Mouse (Mus musculus): ENCODE data around the gene Dgcr6. TPM values are rescaled to one million over a fixed set of nuclear protein-coding genes. Genes with fewer than 3 reads are reported as not detected.
"Not testable (repeated sequence)": the region's sequence is repeated elsewhere in the genome, so short reads cannot be mapped to it uniquely, and the experiment has no call there.

The Dgcr6 gene
- 23.0 and 36.6 TPM in 2 replicates for total RNA-seq (2014; rRNA removed; ENCODE audit: low replicate concordance)
- 83.5 and 94.3 TPM in 2 replicates for polyA plus RNA-seq (2015; fragmentation: Nextera tagmentation; extraction: Ambion mirVana)

- WGBS: 14% methylated on average over 11 of the region's 11 CpGs
- peak; percentile 78; the same call in 1 of the 2 replicates for ATAC-seq (ENCODE audit: insufficient read depth, low read depth)
- peak; percentile 85 for DNase-seq (ENCODE audit: low spot score)
- H3K9ac ChIP-seq (replicated peaks; ENCODE audit: low read depth, low read length): no peak within 1 kb of the TSS
- no peaks in the 10 kb centered on the region for H3K9me3 ChIP-seq (replicated peaks; ENCODE audit: control insufficient read depth, low read length)
- H3K4me1 ChIP-seq (ENCODE audit: control insufficient read depth, insufficient read depth): no peaks in the 10 kb centered on the region
- no peaks in the 10 kb centered on the region for H3K36me3 ChIP-seq (replicated peaks; ENCODE audit: control insufficient read depth, insufficient read depth, low read length)
- H3K4me2 ChIP-seq (ENCODE audit: low read depth, low read length): no peak within 1 kb of the TSS
- no peak within 1 kb of the TSS for H3K4me3 ChIP-seq (ENCODE audit: low read depth, low read length)
- H3K27me3 ChIP-seq (ENCODE audit: control insufficient read depth, insufficient read depth, low read length): no peaks in the 10 kb centered on the region
- no peak within 1 kb of the TSS for H3K27ac ChIP-seq (ENCODE audit: low read depth)
- TF ChIP-seq EP300 (IDR thresholded peaks at IDR 0.05; ENCODE audit: low read depth) (no peak), CTCF (IDR thresholded peaks at IDR 0.05; ENCODE audit: low read depth) (peak; percentile 80)
Measured at GRCm38 (mm10) chr16:18052731-18053202, at the start of gene Dgcr6. Dgcr6 (plus strand) TSS chr16:18052860.

GRCm38 (mm10) chr16:18004589-18004988, 48.1 kb upstream of the Dgcr6 start:
- H3K36me3 ChIP-seq (replicated peaks; ENCODE audit: control insufficient read depth, insufficient read depth, low read length): no peaks in the 10 kb centered on the region
- WGBS: 74% methylated on average over 5 of the region's 5 CpGs
- no peak overlapping the region for H3K9ac ChIP-seq (replicated peaks; ENCODE audit: low read depth, low read length)
- H3K27me3 ChIP-seq (ENCODE audit: control insufficient read depth, insufficient read depth, low read length): no peaks in the 10 kb centered on the region
- DNase-seq (ENCODE audit: low spot score) (no peak), ATAC-seq (ENCODE audit: insufficient read depth, low read depth) (no peak)
- no peak overlapping the region for H3K27ac ChIP-seq (ENCODE audit: low read depth)
- H3K4me1 ChIP-seq (ENCODE audit: control insufficient read depth, insufficient read depth): no peaks in the 10 kb centered on the region
- no peak overlapping the region for H3K4me3 ChIP-seq (ENCODE audit: low read depth, low read length)
- TF ChIP-seq CTCF (IDR thresholded peaks at IDR 0.05; ENCODE audit: low read depth): no peak
- no peak for TF ChIP-seq EP300 (IDR thresholded peaks at IDR 0.05; ENCODE audit: low read depth)
- no peaks in the 10 kb centered on the region for H3K9me3 ChIP-seq (replicated peaks; ENCODE audit: control insufficient read depth, low read length)
- no peak overlapping the region for H3K4me2 ChIP-seq (ENCODE audit: low read depth, low read length)

GRCm38 (mm10) chr16:18007083-18007482, 45.6 kb upstream of the Dgcr6 start:
- Histone ChIP-seq H3K27me3 (ENCODE audit: control insufficient read depth, insufficient read depth, low read length) (no peaks in the 10 kb centered on the region), H3K9ac (replicated peaks; ENCODE audit: low read depth, low read length) (no peak overlapping the region), H3K4me2 (ENCODE audit: low read depth, low read length) (no peak overlapping the region), H3K4me3 (ENCODE audit: low read depth, low read length) (no peak overlapping the region), H3K9me3 (replicated peaks; ENCODE audit: control insufficient read depth, low read length) (no peaks in the 10 kb centered on the region), H3K27ac (ENCODE audit: low read depth) (no peak overlapping the region), H3K36me3 (replicated peaks; ENCODE audit: control insufficient read depth, insufficient read depth, low read length) (no peaks in the 10 kb centered on the region), H3K4me1 (ENCODE audit: control insufficient read depth, insufficient read depth) (no peaks in the 10 kb centered on the region)
- WGBS: 48% methylated on average over 4 of the region's 4 CpGs
- no peak for TF ChIP-seq EP300 (IDR thresholded peaks at IDR 0.05; ENCODE audit: low read depth)
- no peak for TF ChIP-seq CTCF (IDR thresholded peaks at IDR 0.05; ENCODE audit: low read depth)
- no peak for DNase-seq (ENCODE audit: low spot score)
- no peak for ATAC-seq (ENCODE audit: insufficient read depth, low read depth)

GRCm38 (mm10) chr16:18011101-18011500, 41.6 kb upstream of the Dgcr6 start:
- no peak for ATAC-seq (ENCODE audit: insufficient read depth, low read depth)
- H3K27ac ChIP-seq (ENCODE audit: low read depth): no peak overlapping the region
- 69% methylated on average over 6 of the region's 6 CpGs for WGBS

GRCm38 (mm10) chr16:18016482-18016881, 36.2 kb upstream of the Dgcr6 start:
- H3K27me3 ChIP-seq (ENCODE audit: control insufficient read depth, insufficient read depth, low read length); H3K4me1 ChIP-seq (ENCODE audit: control insufficient read depth, insufficient read depth); H3K4me3 ChIP-seq (ENCODE audit: low read depth, low read length); H3K36me3 ChIP-seq (replicated peaks; ENCODE audit: control insufficient read depth, insufficient read depth, low read length); DNase-seq (ENCODE audit: low spot score); H3K27ac ChIP-seq (ENCODE audit: low read depth); H3K9ac ChIP-seq (replicated peaks; ENCODE audit: low read depth, low read length); H3K9me3 ChIP-seq (replicated peaks; ENCODE audit: control insufficient read depth, low read length); H3K4me2 ChIP-seq (ENCODE audit: low read depth, low read length); ATAC-seq (ENCODE audit: insufficient read depth, low read depth): not testable (repeated sequence)
- 64% methylated on average over 3 of the region's 4 CpGs for WGBS

More at GRCm38 (mm10) chr16:18011101-18011500, 41.6 kb upstream of the Dgcr6 start:
- no peak overlapping the region for H3K9ac ChIP-seq (replicated peaks; ENCODE audit: low read depth, low read length)
- no peaks in the 10 kb centered on the region for H3K27me3 ChIP-seq (ENCODE audit: control insufficient read depth, insufficient read depth, low read length)
- TF ChIP-seq EP300 (IDR thresholded peaks at IDR 0.05; ENCODE audit: low read depth): no peak
- TF ChIP-seq CTCF (IDR thresholded peaks at IDR 0.05; ENCODE audit: low read depth): no peak
- H3K36me3 ChIP-seq (replicated peaks; ENCODE audit: control insufficient read depth, insufficient read depth, low read length): no peaks in the 10 kb centered on the region
- no peaks in the 10 kb centered on the region for H3K4me1 ChIP-seq (ENCODE audit: control insufficient read depth, insufficient read depth)
- H3K9me3 ChIP-seq (replicated peaks; ENCODE audit: control insufficient read depth, low read length): no peaks in the 10 kb centered on the region
- no peak for DNase-seq (ENCODE audit: low spot score)
- H3K4me3 ChIP-seq (ENCODE audit: low read depth, low read length): no peak overlapping the region
- H3K4me2 ChIP-seq (ENCODE audit: low read depth, low read length): no peak overlapping the region

Measured in heart, postnatal 0 days (tissue).